Mouse (Mus musculus) embryonic stem cell, embryonic (primary cell): ENCODE results near the gene Vmn1r94.
"Not testable (repeated sequence)": the region's sequence is repeated elsewhere in the genome, so short reads cannot be mapped to it uniquely, and the experiment has no call there.

Experiments
- CTCF ChIA-PET, 4 experiments: fragments of 300-600 bp in 2 of 4; fragments of 350-600 bp in 2 of 4; sonication (Branson Sonifier 250); formaldehyde crosslinking; loops; one replicate each; lab custom pipeline; 2022; ENCODE audit warnings: inconsistent platforms in 2 of 4; lab: Charles Lee
- POLR2A ChIA-PET, 4 experiments: fragments of 300-600 bp in 2 of 4; fragments of 350-600 bp in 2 of 4; sonication (Branson Sonifier 250); formaldehyde crosslinking; loops; one replicate each; lab custom pipeline; 2022; ENCODE audit warnings: antibody characterized with exemption in 4 of 4, inconsistent platforms in 1 of 4; lab: Charles Lee

The Vmn1r94 gene

DNA sequence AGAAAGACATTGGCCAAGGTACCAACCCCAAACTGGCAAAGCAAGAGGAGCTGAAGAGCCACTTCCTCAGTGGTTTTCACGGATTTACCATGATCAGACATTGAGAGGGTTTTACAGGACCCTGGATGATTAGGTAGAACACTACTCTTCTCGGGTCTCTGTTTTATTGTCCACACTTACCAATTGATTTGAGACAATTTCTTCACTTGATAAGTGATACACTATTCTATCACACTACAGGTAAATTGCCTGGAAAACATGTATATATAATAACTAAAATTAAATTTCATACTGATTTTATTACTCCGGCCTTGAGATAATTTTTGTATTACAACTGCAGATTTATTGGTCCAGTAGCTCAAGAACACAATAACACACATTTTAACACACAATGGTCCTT lies at the start of gene Vmn1r94:
Gene Vmn1r94 (minus strand): TSS at position 101 of the 400 bp plus-strand sequence.
- POLR2A ChIA-PET, CTCF ChIA-PET: not testable (repeated sequence)

DNA sequence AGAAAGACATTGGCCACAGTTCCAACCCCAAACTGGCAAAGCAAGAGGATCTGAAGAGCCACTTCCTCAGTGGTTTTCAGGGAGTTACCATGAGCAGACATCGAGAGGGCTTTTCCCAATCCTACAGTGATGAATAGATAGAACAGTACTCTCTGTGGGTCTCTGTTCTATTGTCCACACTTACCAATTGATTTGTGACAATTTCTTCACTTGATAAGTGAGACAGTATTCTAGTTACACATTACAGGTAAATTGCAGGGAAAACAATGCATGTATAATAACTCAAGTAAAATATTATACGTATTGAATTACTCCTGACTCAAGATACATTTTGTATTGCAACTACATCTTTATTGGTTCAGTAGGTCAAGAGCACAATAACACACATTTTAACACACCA lies 37.3 kb upstream of the Vmn1r94 start, which contains the start of gene Gm6164:
Gene Gm6164 (minus strand): TSS at position 101 of the 400 bp plus-strand sequence.
- CTCF ChIA-PET, POLR2A ChIA-PET: not testable (repeated sequence)

DNA sequence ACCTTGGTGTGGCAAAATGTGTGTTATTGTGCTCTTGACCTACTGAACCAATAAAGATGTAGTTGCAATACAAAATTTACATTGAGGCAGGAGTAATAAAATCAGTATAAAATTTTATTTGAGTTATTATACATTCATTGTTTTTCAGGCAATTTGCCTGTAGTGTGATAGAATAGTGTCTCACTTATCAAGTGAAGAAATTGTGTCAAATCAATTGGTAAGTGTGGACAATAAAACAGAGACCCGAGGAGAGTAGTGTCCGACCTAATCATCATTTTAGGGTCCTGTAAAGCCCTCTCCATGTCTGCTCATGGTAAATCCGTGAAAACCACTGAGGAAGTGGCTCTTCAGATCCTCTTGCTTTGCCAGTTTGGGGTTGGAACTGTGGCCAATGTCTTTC lies 25.2 kb upstream of the Vmn1r94 start, which contains the start of gene Vmn1r95:
Gene Vmn1r95 (plus strand): TSS at position 301 of the 400 bp plus-strand sequence.
- CTCF ChIA-PET, POLR2A ChIA-PET: not testable (repeated sequence)

GRCm38 (mm10) chr7:20138988-20139387 lies 29.2 kb downstream of the Vmn1r94 start, which contains the start of gene Vmn1r93:
Gene Vmn1r93, minus strand, starts transcription at chr7:20139088.
- POLR2A ChIA-PET, CTCF ChIA-PET: not testable (repeated sequence)

DNA sequence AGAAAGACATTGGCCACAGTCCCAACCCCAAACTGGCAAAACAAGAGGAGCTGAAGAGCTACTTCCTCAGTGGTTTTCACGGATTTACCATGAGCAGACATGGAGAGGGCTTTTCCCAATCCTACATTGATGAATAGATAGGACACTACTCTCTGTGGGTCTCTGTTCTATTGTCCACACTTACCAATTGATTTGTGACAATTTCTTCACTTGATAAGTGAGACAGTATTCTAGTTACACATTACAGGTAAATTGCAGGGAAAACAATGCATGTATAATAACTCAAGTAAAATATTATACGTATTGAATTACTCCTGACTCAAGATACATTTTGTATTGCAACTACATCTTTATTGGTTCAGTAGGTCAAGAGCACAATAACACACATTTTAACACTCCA lies 45.7 kb downstream of the Vmn1r94 start, which contains the start of gene Gm16442:
Gene Gm16442 (minus strand): TSS at position 101 of the 400 bp plus-strand sequence.
- CTCF ChIA-PET, POLR2A ChIA-PET: not testable (repeated sequence)
